Mouse (Mus musculus): Measurements from ENCODE around the gene Fndc3a.

The Fndc3a gene

GRCm38 (mm10) chr14:72536392-72537017 lies 173.3 kb downstream of the Fndc3a start:
- DNase-seq (ENCODE audit: low read depth, low spot score) = no peak

GRCm38 (mm10) chr14:72533862-72534261 lies 175.9 kb downstream of the Fndc3a start:
- DNase-seq (ENCODE audit: low read depth, low spot score) = no peak

GRCm38 (mm10) chr14:72532028-72532917 lies 177.5 kb downstream of the Fndc3a start:
- DNase-seq (ENCODE audit: low read depth, low spot score) = no peak

GRCm38 (mm10) chr14:72527126-72527525 lies 182.7 kb downstream of the Fndc3a start:
- no peak for DNase-seq (ENCODE audit: low read depth, low spot score)

GRCm38 (mm10) chr14:72519561-72519960 lies 190.2 kb downstream of the Fndc3a start:
- no peak for DNase-seq (ENCODE audit: low read depth, low spot score)

GRCm38 (mm10) chr14:72518786-72519185 lies 191.0 kb downstream of the Fndc3a start:
- no peak for DNase-seq (ENCODE audit: low read depth, low spot score)

GRCm38 (mm10) chr14:72516376-72516775 lies 193.4 kb downstream of the Fndc3a start:
- DNase-seq (ENCODE audit: low read depth, low spot score) = peak; percentile 48

- DNase-seq (ENCODE audit: low read depth, low spot score) = no peak
These were observed 202.9 kb downstream of the Fndc3a start for GRCm38 (mm10) chr14:72506723-72507420.

- no peak for DNase-seq (ENCODE audit: low read depth, low spot score)
These were observed 203.6 kb downstream of the Fndc3a start for GRCm38 (mm10) chr14:72506018-72506722.

GRCm38 (mm10) chr14:72504985-72505384 lies 204.8 kb downstream of the Fndc3a start:
- DNase-seq (ENCODE audit: low read depth, low spot score) = peak; percentile 11

GRCm38 (mm10) chr14:72503241-72503640 lies 206.6 kb downstream of the Fndc3a start:
- DNase-seq (ENCODE audit: low read depth, low spot score) = no peak

GRCm38 (mm10) chr14:72493775-72494174 lies 216.0 kb downstream of the Fndc3a start:
- DNase-seq (ENCODE audit: low read depth, low spot score) = no peak

- no peak for DNase-seq (ENCODE audit: low read depth, low spot score)
These were observed 218.1 kb downstream of the Fndc3a start, which contains the start of gene Gm9195 for GRCm38 (mm10) chr14:72491738-72492137. Gm9195 (minus strand) TSS chr14:72491838.

GRCm38 (mm10) chr14:72490367-72490766 lies 219.4 kb downstream of the Fndc3a start:
- DNase-seq (ENCODE audit: low read depth, low spot score) = no peak
